Comparison of ENCODE assay signal across 26 mouse cellular contexts in the genomic region with DNA sequence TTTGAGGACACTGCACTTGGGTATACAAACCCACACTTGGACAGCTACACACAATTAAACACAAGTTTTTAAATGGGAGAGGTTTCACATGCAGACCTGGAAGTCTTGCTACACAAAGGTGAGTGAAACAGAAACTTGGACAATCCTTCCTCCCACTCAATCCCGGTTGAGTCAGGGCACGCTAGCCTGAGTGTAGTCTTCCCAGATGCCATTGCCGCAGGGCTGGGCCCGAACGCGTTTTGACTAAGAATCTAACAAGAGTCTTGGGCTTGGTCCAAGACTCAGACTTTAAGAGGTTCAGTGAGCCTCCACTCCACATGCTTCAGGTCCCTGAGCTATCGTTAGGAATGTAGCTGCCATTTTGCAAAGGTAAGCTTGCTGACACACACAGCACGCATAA. TPM values are rescaled to one million over a fixed set of nuclear protein-coding genes. Genes with fewer than 3 reads are reported as not detected.
DNase-seq lines count a peak whose midpoint lies in the region; ATAC-seq and TF ChIP-seq lines count a peak whose summit lies in the region.
"Had no signal": no experiment of that assay in that cellular context is flagged by ENCODE, and none has a peak within 500 bp of the region (broad histone marks: within the 10 kb centered on the region; RNA-seq: fewer than 3 reads in every experiment).

No protein-coding gene starts in this region.

- no peak for TF ChIP-seq POLR2A in spleen, adult 2 months (IDR thresholded peaks at IDR 0.05; ENCODE audit: low read depth, low read length)

- no peak for TF ChIP-seq EP300 in lung, postnatal 0 days (IDR thresholded peaks at IDR 0.05)

- no peak; the same call in 1 of the 2 replicates for ATAC-seq in lung, postnatal 0 days
- ATAC-seq: forebrain, embryonic 14.5 days; forebrain, embryonic 16.5 days had no signal

- DNase-seq in lung, postnatal 0 days (ENCODE audit: low spot score): peak; percentile 11
- no peak for DNase-seq in lung, postnatal 25 days (ENCODE audit: low spot score)
- no peak for DNase-seq in spleen, adult 2 months (ENCODE audit: low read depth in 1 of 2, low spot score in 2 of 2)
- no peak for DNase-seq in spleen, postnatal 10 days (ENCODE audit: low spot score in 2 of 2)
- DNase-seq in NIH3T3 (ENCODE audit: low read depth): peak; percentile 14
- peak; percentile 94 for DNase-seq in gonadal fat pad, adult 2 months (ENCODE audit: low read depth)
- DNase-seq in urinary bladder, adult 2 months (ENCODE audit: low spot score): no peak
- no peak for DNase-seq in kidney, adult 18-20 months
- DNase-seq: adrenal gland, adult 2 months; adrenal gland, postnatal 10 days; adrenal gland, postnatal 25 days; cerebellum, adult 11 months; cerebellum, adult 18-20 months; cerebellum, adult 8-10 months; cerebellum, adult 9-11 months; cerebellum, postnatal 14 days; cerebellum, postnatal 36 days; embryo, embryonic 11 days had no signal

- H3K9me3 ChIP-seq in lung, postnatal 0 days (ENCODE audit: low read length): no peaks in the 10 kb centered on the region
- H3K9me3 ChIP-seq: embryonic facial prominence, embryonic 10.5 days; embryonic facial prominence, embryonic 12.5 days; forebrain, embryonic 10.5 days; forebrain, embryonic 12.5 days; G1E had no signal

- no peaks in the 10 kb centered on the region for H3K27me3 ChIP-seq in lung, postnatal 0 days (replicated peaks; ENCODE audit: insufficient read depth, low read length)
- H3K27me3 ChIP-seq in spleen, adult 2 months (ENCODE audit: control insufficient read depth, insufficient read depth, low read length): no peaks in the 10 kb centered on the region
- H3K27me3 ChIP-seq: embryonic facial prominence, embryonic 12.5 days; forebrain, embryonic 12.5 days had no signal

- H3K4me3 ChIP-seq in lung, postnatal 0 days (ENCODE audit: low read depth, low read length): no peak overlapping the region
- no peak overlapping the region for H3K4me3 ChIP-seq in spleen, adult 2 months (ENCODE audit: extremely low read depth, insufficient read depth, insufficient read length)
- H3K4me3 ChIP-seq: embryonic facial prominence, embryonic 10.5 days; embryonic facial prominence, embryonic 12.5 days; forebrain, embryonic 10.5 days; forebrain, embryonic 12.5 days had no signal

- H3K4me2 ChIP-seq in lung, postnatal 0 days (replicated peaks; ENCODE audit: low read depth, low read length): no peak overlapping the region
- H3K4me2 ChIP-seq: embryonic facial prominence, embryonic 12.5 days; forebrain, embryonic 12.5 days had no signal

- H3K27ac ChIP-seq in lung, postnatal 0 days (ENCODE audit: low read length): no peak overlapping the region
- peak overlapping the region; percentile 77; the same call in 1 of the 2 replicates for H3K27ac ChIP-seq in spleen, adult 2 months (ENCODE audit: insufficient read depth, low read length)
- H3K27ac ChIP-seq: embryonic facial prominence, embryonic 10.5 days; embryonic facial prominence, embryonic 12.5 days; forebrain, embryonic 10.5 days; forebrain, embryonic 12.5 days had no signal

- no peaks in the 10 kb centered on the region for H3K36me3 ChIP-seq in lung, postnatal 0 days (ENCODE audit: insufficient read depth, low read length)
- H3K36me3 ChIP-seq in spleen, adult 2 months (ENCODE audit: control insufficient read depth, insufficient read depth, low read length): no peaks in the 10 kb centered on the region
- H3K36me3 ChIP-seq: embryonic facial prominence, embryonic 10.5 days; embryonic facial prominence, embryonic 12.5 days; forebrain, embryonic 10.5 days; forebrain, embryonic 12.5 days had no signal

- WGBS in lung, postnatal 0 days: 52% methylated on average over 8 of the region's 8 CpGs
- 88% methylated on average over 8 of the region's 8 CpGs for WGBS in spleen, adult 2 months

- no peak overlapping the region for H3K9ac ChIP-seq in lung, postnatal 0 days (replicated peaks; ENCODE audit: low read depth)
- H3K9ac ChIP-seq: embryonic facial prominence, embryonic 12.5 days; forebrain, embryonic 12.5 days had no signal

- TF ChIP-seq CTCF in lung, postnatal 0 days (IDR thresholded peaks at IDR 0.05): no peak
- no peak for TF ChIP-seq CTCF in spleen, adult 2 months (IDR thresholded peaks at IDR 0.05; ENCODE audit: extremely low read depth, insufficient read depth, insufficient read length, insufficient replicate concordance)

- H3K4me1 ChIP-seq in lung, postnatal 0 days (ENCODE audit: insufficient read depth, low read depth, low read length): peaks cover 11% of the 10 kb centered on the region
- H3K4me1 ChIP-seq in spleen, adult 2 months (ENCODE audit: control insufficient read depth, insufficient read depth, insufficient read length): peaks cover 13% of the 10 kb centered on the region; the same call in 1 of the 2 replicates

RNA-seq across cellular contexts. Expression of a gene that starts 11.7 kb away (rescaled TPM):
- 0.08 and 0.19 TPM in 2 replicates for polyA plus RNA-seq in lung, postnatal 0 days (2015; fragmentation: Nextera tagmentation; extraction: Ambion mirVana)
- 0.12 and 0.22 TPM in 2 replicates for polyA plus RNA-seq in spleen, adult 2 months (2012; rRNA removed)
- polyA plus RNA-seq in gonadal fat pad, adult 2 months (2012; rRNA removed): 0.38 and 0.46 TPM in 2 replicates
- 0.08 and 0.09 TPM in 2 replicates for polyA plus RNA-seq in urinary bladder, adult 2 months (2012; rRNA removed)
- polyA plus RNA-seq: C2C12, G1E had no signal

RNA-seq across cellular contexts. Expression of a gene that starts 12.3 kb away (rescaled TPM):
- polyA plus RNA-seq in lung, postnatal 0 days (2015; fragmentation: Nextera tagmentation; extraction: Ambion mirVana): 19.4 and 22.1 TPM in 2 replicates
- 69.0 and 75.4 TPM in 2 replicates for polyA plus RNA-seq in spleen, adult 2 months (2012; rRNA removed)
- polyA plus RNA-seq in gonadal fat pad, adult 2 months (2012; rRNA removed): 18.2 and 21.0 TPM in 2 replicates
- polyA plus RNA-seq in urinary bladder, adult 2 months (2012; rRNA removed): 14.8 and 41.4 TPM in 2 replicates

Comparison
In these comparisons a context has a peak if more than half of its experiments do, and no peak if none do; other contexts are left out.
1. DNase-seq: peak in lung, postnatal 0 days (single experiment), NIH3T3 (single experiment) and gonadal fat pad, adult 2 months (single experiment); none in lung, postnatal 25 days (single experiment), spleen, adult 2 months (0 of 2), spleen, postnatal 10 days (0 of 2), urinary bladder, adult 2 months (single experiment) and kidney, adult 18-20 months (single experiment).